Mouse (Mus musculus): Measurements from ENCODE around the gene Larp4b. TPM values are rescaled to one million over a fixed set of nuclear protein-coding genes. Genes with fewer than 3 reads are reported as not detected.

Larp4b gene
- polyA plus RNA-seq, 1 experiment from 2014 or later, result 50.7 TPM

- no peak overlapping the region for H3K9ac ChIP-seq (replicated peaks; ENCODE audit: low read depth, low read length)
- 88% methylated on average over 5 of the region's 5 CpGs for WGBS
- no peak for ATAC-seq (ENCODE audit: insufficient number of reproducible peaks, insufficient read depth, low FRiP score, low read depth)
- no peak overlapping the region for H3K4me3 ChIP-seq (ENCODE audit: low read depth, low read length)
- no peaks in the 10 kb centered on the region for H3K27me3 ChIP-seq (ENCODE audit: control insufficient read depth, insufficient read depth, low read length)
- H3K27ac ChIP-seq (ENCODE audit: low read length), result no peak overlapping the region
- no peaks in the 10 kb centered on the region for H3K9me3 ChIP-seq (ENCODE audit: control insufficient read depth, low read depth, low read length)
- no peak overlapping the region for H3K4me2 ChIP-seq (replicated peaks; ENCODE audit: low read depth, low read length)
- H3K4me1 ChIP-seq (ENCODE audit: control insufficient read depth, insufficient read depth, low read length), result no peaks in the 10 kb centered on the region
- peaks cover 25% of the 10 kb centered on the region for H3K36me3 ChIP-seq (ENCODE audit: control insufficient read depth, insufficient read depth, low read length)
Observed at GRCm38 (mm10) chr13:9175171-9175570, 81.5 kb downstream of the Larp4b start.

GRCm38 (mm10) chr13:9178270-9178669 lies 84.6 kb downstream of the Larp4b start:
- no peaks in the 10 kb centered on the region for H3K4me1 ChIP-seq (ENCODE audit: control insufficient read depth, insufficient read depth, low read length)
- ATAC-seq (ENCODE audit: insufficient number of reproducible peaks, insufficient read depth, low FRiP score, low read depth), result no peak

GRCm38 (mm10) chr13:9178718-9179117 lies 85.0 kb downstream of the Larp4b start:
- WGBS, result 52% methylated on average over 3 of the region's 3 CpGs
- H3K27me3 ChIP-seq (ENCODE audit: control insufficient read depth, insufficient read depth, low read length), result no peaks in the 10 kb centered on the region
- H3K36me3 ChIP-seq (ENCODE audit: control insufficient read depth, insufficient read depth, low read length), result peaks cover 6% of the 10 kb centered on the region
- no peak overlapping the region for H3K9ac ChIP-seq (replicated peaks; ENCODE audit: low read depth, low read length)
- H3K27ac ChIP-seq (ENCODE audit: low read length), result no peak overlapping the region
- no peak overlapping the region for H3K4me3 ChIP-seq (ENCODE audit: low read depth, low read length)
- no peak for ATAC-seq (ENCODE audit: insufficient number of reproducible peaks, insufficient read depth, low FRiP score, low read depth)
- no peak overlapping the region for H3K4me2 ChIP-seq (replicated peaks; ENCODE audit: low read depth, low read length)
- no peaks in the 10 kb centered on the region for H3K9me3 ChIP-seq (ENCODE audit: control insufficient read depth, low read depth, low read length)
- no peaks in the 10 kb centered on the region for H3K4me1 ChIP-seq (ENCODE audit: control insufficient read depth, insufficient read depth, low read length)

More at GRCm38 (mm10) chr13:9178270-9178669, 84.6 kb downstream of the Larp4b start:
- 84% methylated on average over 4 of the region's 4 CpGs for WGBS
- Histone ChIP-seq H3K9me3 (ENCODE audit: control insufficient read depth, low read depth, low read length) (no peaks in the 10 kb centered on the region), H3K4me2 (replicated peaks; ENCODE audit: low read depth, low read length) (no peak overlapping the region), H3K27me3 (ENCODE audit: control insufficient read depth, insufficient read depth, low read length) (no peaks in the 10 kb centered on the region), H3K9ac (replicated peaks; ENCODE audit: low read depth, low read length) (no peak overlapping the region), H3K27ac (ENCODE audit: low read length) (no peak overlapping the region), H3K4me3 (ENCODE audit: low read depth, low read length) (no peak overlapping the region), H3K36me3 (ENCODE audit: control insufficient read depth, insufficient read depth, low read length) (peaks cover 8% of the 10 kb centered on the region)

GRCm38 (mm10) chr13:9180221-9180620 lies 86.5 kb downstream of the Larp4b start:
- H3K36me3 ChIP-seq (ENCODE audit: control insufficient read depth, insufficient read depth, low read length), result no peaks in the 10 kb centered on the region
- H3K9me3 ChIP-seq (ENCODE audit: control insufficient read depth, low read depth, low read length), result no peaks in the 10 kb centered on the region
- H3K9ac ChIP-seq (replicated peaks; ENCODE audit: low read depth, low read length), result no peak overlapping the region
- H3K4me1 ChIP-seq (ENCODE audit: control insufficient read depth, insufficient read depth, low read length), result no peaks in the 10 kb centered on the region
- H3K27ac ChIP-seq (ENCODE audit: low read length), result no peak overlapping the region
- 57% methylated on average over 11 of the region's 11 CpGs for WGBS
- H3K4me3 ChIP-seq (ENCODE audit: low read depth, low read length), result no peak overlapping the region
- ATAC-seq (ENCODE audit: insufficient number of reproducible peaks, insufficient read depth, low FRiP score, low read depth), result no peak
- no peaks in the 10 kb centered on the region for H3K27me3 ChIP-seq (ENCODE audit: control insufficient read depth, insufficient read depth, low read length)
- H3K4me2 ChIP-seq (replicated peaks; ENCODE audit: low read depth, low read length), result no peak overlapping the region

- Histone ChIP-seq H3K4me2 (replicated peaks; ENCODE audit: low read depth, low read length) (no peak overlapping the region), H3K27ac (ENCODE audit: low read length) (no peak overlapping the region), H3K27me3 (ENCODE audit: control insufficient read depth, insufficient read depth, low read length) (no peaks in the 10 kb centered on the region), H3K4me1 (ENCODE audit: control insufficient read depth, insufficient read depth, low read length) (no peaks in the 10 kb centered on the region), H3K36me3 (ENCODE audit: control insufficient read depth, insufficient read depth, low read length) (no peaks in the 10 kb centered on the region), H3K9me3 (ENCODE audit: control insufficient read depth, low read depth, low read length) (no peaks in the 10 kb centered on the region), H3K9ac (replicated peaks; ENCODE audit: low read depth, low read length) (no peak overlapping the region), H3K4me3 (ENCODE audit: low read depth, low read length) (no peak overlapping the region)
- 77% methylated on average over 6 of the region's 6 CpGs for WGBS
- no peak for ATAC-seq (ENCODE audit: insufficient number of reproducible peaks, insufficient read depth, low FRiP score, low read depth)
Observed at GRCm38 (mm10) chr13:9181106-9181505, 87.4 kb downstream of the Larp4b start.

GRCm38 (mm10) chr13:9181666-9182264 lies 88.1 kb downstream of the Larp4b start:
- Histone ChIP-seq H3K27ac (ENCODE audit: low read length) (no peak overlapping the region), H3K4me3 (ENCODE audit: low read depth, low read length) (no peak overlapping the region), H3K9me3 (ENCODE audit: control insufficient read depth, low read depth, low read length) (no peaks in the 10 kb centered on the region), H3K36me3 (ENCODE audit: control insufficient read depth, insufficient read depth, low read length) (no peaks in the 10 kb centered on the region), H3K27me3 (ENCODE audit: control insufficient read depth, insufficient read depth, low read length) (no peaks in the 10 kb centered on the region), H3K9ac (replicated peaks; ENCODE audit: low read depth, low read length) (no peak overlapping the region), H3K4me1 (ENCODE audit: control insufficient read depth, insufficient read depth, low read length) (no peaks in the 10 kb centered on the region), H3K4me2 (replicated peaks; ENCODE audit: low read depth, low read length) (no peak overlapping the region)
- 10% methylated on average over 11 of the region's 11 CpGs for WGBS
- ATAC-seq (ENCODE audit: insufficient number of reproducible peaks, insufficient read depth, low FRiP score, low read depth), result no peak

GRCm38 (mm10) chr13:9184281-9184680 lies 90.6 kb downstream of the Larp4b start:
- Histone ChIP-seq H3K27me3 (ENCODE audit: control insufficient read depth, insufficient read depth, low read length) (no peaks in the 10 kb centered on the region), H3K36me3 (ENCODE audit: control insufficient read depth, insufficient read depth, low read length) (no peaks in the 10 kb centered on the region), H3K4me3 (ENCODE audit: low read depth, low read length) (no peak overlapping the region), H3K9me3 (ENCODE audit: control insufficient read depth, low read depth, low read length) (no peaks in the 10 kb centered on the region), H3K4me1 (ENCODE audit: control insufficient read depth, insufficient read depth, low read length) (no peaks in the 10 kb centered on the region), H3K27ac (ENCODE audit: low read length) (no peak overlapping the region), H3K4me2 (replicated peaks; ENCODE audit: low read depth, low read length) (no peak overlapping the region), H3K9ac (replicated peaks; ENCODE audit: low read depth, low read length) (no peak overlapping the region)
- no peak for ATAC-seq (ENCODE audit: insufficient number of reproducible peaks, insufficient read depth, low FRiP score, low read depth)
- WGBS, result 81% methylated on average over 6 of the region's 6 CpGs

GRCm38 (mm10) chr13:9184716-9185115 lies 91.0 kb downstream of the Larp4b start:
- Histone ChIP-seq H3K4me1 (ENCODE audit: control insufficient read depth, insufficient read depth, low read length) (no peaks in the 10 kb centered on the region), H3K4me2 (replicated peaks; ENCODE audit: low read depth, low read length) (no peak overlapping the region), H3K9ac (replicated peaks; ENCODE audit: low read depth, low read length) (no peak overlapping the region), H3K4me3 (ENCODE audit: low read depth, low read length) (no peak overlapping the region), H3K9me3 (ENCODE audit: control insufficient read depth, low read depth, low read length) (no peaks in the 10 kb centered on the region), H3K27me3 (ENCODE audit: control insufficient read depth, insufficient read depth, low read length) (no peaks in the 10 kb centered on the region), H3K36me3 (ENCODE audit: control insufficient read depth, insufficient read depth, low read length) (no peaks in the 10 kb centered on the region), H3K27ac (ENCODE audit: low read length) (no peak overlapping the region)
- 67% methylated on average over 6 of the region's 6 CpGs for WGBS
- no peak for ATAC-seq (ENCODE audit: insufficient number of reproducible peaks, insufficient read depth, low FRiP score, low read depth)

- Histone ChIP-seq H3K4me2 (replicated peaks; ENCODE audit: low read depth, low read length) (no peak overlapping the region), H3K27me3 (ENCODE audit: control insufficient read depth, insufficient read depth, low read length) (no peaks in the 10 kb centered on the region), H3K4me3 (ENCODE audit: low read depth, low read length) (no peak overlapping the region), H3K9ac (replicated peaks; ENCODE audit: low read depth, low read length) (no peak overlapping the region), H3K27ac (ENCODE audit: low read length) (no peak overlapping the region), H3K36me3 (ENCODE audit: control insufficient read depth, insufficient read depth, low read length) (no peaks in the 10 kb centered on the region), H3K9me3 (ENCODE audit: control insufficient read depth, low read depth, low read length) (no peaks in the 10 kb centered on the region), H3K4me1 (ENCODE audit: control insufficient read depth, insufficient read depth, low read length) (no peaks in the 10 kb centered on the region)
- ATAC-seq (ENCODE audit: insufficient number of reproducible peaks, insufficient read depth, low FRiP score, low read depth), result no peak
- 56% methylated on average over 7 of the region's 7 CpGs for WGBS
Observed at GRCm38 (mm10) chr13:9187156-9187555, 93.5 kb downstream of the Larp4b start.
